Mouse (Mus musculus) monocyte, adult 2 months (primary cell): ENCODE results near the gene Smim11.
A peak's percentile ranks its signal among the peaks of the same experiment; 100 is the strongest.

ENCODE experiments used
- DNase-seq, 2 experiments: peaks; one replicate each; pipeline ENCODE4 v3.0.0; 2022; ENCODE audit warnings: low spot score in 2 of 2, low read depth in 1 of 2

Smim11 gene

DNA sequence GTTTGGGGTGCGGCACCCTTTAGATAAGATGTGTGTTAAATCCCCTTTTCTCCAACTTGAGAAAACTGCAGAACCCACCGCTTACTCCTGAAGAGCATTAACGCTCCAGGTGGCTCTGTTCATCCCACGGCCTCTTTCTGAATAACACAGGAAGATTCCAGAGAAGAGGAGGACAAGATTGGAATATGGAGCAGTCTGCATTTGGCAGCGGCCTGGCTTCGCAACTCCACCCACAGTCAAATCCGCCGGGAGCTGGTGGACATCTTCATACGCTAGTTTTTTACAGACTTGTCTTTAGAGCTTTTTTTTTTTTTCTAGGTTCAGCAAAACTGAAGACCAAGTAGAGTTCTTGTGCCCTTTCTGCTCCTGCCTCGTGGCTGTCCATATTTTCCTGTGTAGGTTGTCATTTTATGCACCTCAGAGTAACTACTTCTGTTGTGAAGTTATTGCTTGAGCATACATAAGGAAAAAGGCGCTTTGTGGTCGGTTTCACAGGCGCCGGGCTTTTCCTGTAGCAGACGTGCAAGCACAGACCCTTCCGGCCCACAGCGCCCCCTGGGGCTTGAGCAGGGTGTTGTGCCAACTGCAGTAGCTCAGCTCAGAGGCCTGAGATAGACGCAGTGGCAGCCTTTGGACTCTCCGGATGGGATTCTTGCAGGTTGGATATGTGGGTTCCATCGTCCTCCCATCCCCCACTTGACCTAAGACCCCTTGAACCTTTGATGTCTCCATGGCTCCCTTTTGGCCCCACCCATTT, 18.4 kb downstream of the Smim11 start:
- peak; percentile 9 to 24 for DNase-seq

DNA sequence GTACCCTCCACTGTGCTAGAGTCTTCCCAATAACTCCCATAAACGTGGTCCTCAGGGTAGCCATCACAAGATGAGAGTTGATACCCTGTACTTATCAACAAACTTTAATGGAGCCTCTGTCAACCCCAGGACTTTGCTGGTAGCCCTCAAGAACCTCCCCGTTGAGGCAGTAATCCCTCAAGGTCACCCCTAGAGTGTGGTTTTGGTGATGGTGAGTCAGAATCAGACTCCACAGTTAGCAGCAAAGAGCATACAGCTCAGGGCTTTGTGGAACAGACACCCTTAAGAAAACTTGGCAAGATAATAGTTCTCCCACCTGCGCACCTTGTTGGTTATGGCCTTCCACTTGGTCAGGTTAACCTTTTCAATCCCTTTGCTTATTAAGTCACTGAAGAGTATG, 19.3 kb downstream of the Smim11 start:
- DNase-seq = no peak

DNA sequence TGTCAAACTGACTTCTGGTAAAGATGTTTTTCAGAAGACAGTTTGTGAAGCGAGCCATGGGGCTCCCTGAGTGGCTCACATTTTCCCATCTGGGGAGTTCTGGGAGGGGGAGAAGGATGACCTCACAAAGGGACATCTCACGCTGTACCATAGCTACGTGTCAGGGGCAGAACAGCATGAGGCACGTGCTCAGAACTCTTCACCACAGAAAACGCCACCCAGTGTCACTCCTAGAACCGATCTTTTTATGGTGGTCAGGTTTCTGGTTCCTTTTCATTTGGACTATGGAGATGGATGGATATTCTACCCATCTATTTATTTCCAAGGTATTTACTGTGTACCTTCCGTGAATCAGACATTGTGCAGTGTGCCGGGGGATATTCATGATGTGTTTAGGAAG, 20.3 kb downstream of the Smim11 start, which contains the start of gene Fam243:
TSS of gene Fam243 (minus strand) at position 101 of the 400 bp plus-strand sequence.
- DNase-seq = no peak

DNA sequence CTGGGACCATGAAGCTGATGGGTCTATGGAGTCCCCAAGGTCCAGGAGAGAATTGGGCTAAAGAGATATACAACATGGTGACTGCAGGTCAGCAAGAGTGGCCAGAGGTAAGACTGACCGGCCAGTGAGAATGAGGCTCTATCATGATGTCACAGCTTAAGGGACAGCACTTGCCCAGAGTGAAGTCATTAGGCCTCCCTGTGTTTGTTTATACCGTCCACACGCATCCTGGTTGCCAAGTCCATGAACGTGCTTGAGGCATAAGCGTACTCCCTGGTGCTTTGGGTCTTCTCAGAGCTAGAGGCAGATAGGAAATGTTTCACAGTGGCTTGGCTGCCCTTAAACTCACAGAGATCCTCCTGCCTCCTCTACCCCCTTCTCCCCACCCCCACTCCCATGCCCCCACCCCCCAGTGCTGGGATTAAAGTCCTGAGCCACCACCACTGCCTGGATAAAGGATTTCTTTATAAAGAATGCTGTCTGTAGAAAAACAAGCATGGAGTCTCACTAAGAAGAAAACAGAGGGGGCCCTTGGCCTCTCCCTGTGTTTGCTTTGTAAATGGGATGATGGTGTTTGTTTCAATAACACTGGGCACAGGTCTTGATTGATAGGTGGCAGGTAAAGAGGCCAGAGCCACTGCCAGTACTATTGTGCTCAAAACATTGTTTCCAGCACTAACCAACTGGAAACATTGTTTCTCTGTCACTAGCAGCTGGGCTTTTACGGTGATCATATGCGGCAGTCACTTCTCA, 23.4 kb downstream of the Smim11 start:
- DNase-seq = no peak

DNA sequence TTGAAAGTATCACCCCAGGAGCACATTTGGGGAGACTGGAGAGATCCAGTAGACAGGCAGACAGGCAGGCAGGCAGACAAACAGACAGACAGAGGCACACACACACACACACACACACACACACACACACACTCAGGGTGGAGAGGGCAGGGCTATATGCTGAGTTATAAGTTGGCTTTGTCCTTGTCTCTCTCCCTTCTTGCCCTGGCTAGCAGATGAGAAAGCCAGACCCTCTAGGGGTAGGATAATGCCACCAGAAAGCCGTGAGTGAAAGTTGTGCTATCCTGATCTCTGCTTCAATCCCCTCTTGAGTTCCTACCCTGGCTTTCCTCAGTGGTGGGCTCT, 23.9 kb downstream of the Smim11 start:
- no peak for DNase-seq

DNA sequence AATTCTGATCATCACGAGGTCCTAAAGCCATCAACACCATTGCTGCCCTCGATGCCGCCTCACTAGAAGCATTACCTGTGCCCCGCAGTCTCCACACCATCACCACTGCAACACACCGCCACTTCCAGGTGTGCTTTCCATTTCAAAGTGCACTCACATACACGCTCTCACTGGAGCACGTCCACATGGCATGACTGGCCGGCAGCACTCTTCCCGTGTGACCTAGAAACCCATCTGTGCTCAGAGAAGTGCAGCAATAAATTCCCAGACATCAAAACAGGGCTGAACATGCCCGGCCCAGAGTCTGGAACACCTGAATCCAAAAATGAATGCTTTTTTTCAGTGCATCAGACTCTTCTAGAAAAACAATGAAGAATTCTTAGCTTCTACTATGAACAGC, 26.8 kb downstream of the Smim11 start:
- DNase-seq = no peak

DNA sequence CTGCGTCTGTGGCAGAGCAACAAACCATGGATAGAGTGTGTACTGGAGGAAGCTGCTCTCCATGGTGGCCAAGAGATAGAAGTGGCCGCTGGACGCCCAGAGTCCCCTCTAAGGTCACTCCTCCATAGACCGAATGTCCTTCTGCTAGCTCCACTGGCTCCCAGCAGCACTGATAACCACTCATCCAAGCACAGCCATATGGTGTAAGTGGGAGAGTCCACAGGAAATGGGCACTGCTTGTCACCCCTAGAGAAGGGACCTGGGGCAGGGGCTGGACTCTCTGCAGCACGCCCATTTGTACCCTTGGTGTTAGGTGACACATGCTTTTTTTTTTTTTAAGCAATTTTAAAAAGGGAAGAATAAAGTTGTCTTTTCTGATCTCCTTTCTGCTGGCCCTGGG, 29.9 kb downstream of the Smim11 start:
- no peak for DNase-seq

DNA sequence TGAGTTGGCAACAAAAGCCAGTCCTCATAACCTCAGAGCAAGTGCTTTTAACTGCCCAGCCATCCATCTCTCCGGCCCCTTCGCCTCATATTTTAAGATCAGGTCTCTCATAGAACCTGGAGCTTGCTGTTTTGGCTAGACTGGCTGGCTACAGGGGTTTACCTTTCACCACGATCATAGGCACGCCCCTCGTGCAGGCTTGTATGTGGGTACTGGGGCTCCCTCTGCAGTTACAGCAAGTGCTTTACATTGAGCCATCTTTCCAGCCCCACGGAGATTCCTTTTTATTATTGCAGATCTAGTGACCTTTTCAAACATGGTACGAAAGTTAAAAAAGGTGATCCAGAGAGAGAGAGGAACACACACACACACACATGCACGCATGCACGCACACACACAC, 33.5 kb downstream of the Smim11 start:
- no peak for DNase-seq

DNA sequence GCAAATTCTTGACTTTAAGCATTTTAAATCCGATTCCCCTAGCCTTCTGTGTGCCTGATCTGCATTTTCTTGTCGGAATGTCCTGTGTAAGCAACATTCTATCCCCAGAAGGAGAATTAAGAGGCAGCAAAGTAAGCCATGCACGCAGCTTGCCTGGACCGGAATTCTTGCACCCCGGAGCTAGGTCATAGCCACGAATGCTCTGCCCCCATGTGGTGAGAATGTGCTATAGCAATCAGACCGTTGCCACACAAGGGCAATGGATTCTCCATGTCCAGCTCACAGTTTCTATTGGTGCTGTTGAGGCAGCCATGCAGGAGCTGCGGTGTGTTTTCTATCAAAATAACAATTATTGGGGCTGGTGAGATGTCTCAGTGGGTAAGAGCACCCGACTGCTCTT, 35.2 kb downstream of the Smim11 start:
- peak in 1 of 2 experiments; percentile 14 for DNase-seq

DNA sequence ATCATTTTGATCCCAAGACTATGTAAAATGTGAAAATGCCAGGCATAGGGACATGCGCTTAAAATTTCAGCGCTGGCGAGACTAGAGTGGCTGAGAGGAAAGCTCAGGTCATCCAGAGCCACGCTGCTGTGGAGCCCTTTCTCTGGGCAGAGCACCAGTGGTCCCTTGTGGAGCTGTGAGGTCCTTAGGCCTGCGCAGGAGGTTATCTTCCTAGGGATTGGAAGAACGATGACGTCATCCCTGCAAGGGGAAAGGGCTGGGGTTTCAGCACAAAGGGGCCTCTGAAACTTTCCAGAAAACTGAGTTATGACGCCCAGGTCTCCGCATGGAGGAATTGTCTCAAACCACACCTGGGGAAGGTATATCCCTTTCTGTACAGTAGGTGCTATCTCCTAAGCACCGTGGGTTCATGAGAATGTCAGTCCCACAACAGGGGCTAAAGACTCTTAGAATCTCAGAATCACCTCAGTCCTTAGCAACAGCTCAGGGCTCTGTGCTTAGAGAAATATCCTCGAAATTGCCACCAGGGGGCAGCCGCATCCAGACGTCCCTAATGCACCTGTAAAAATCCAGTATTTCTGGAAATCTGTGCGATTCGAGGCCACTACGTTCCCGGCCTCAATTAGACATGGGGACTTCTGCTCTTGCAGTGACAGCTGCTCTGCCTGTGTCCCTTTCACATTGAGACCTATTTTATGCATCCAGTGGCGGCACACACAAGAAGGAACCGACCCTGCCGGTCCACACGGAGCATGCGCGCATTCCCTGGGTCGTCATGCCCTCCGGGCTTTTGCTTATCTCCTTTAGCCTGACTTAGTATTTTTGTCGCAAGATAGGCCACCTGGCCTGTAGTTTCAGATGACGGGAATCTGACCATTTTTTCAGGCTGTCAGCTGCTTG, 39.8 kb downstream of the Smim11 start:
- DNase-seq = peak in 1 of 2 experiments; percentile 1

DNA sequence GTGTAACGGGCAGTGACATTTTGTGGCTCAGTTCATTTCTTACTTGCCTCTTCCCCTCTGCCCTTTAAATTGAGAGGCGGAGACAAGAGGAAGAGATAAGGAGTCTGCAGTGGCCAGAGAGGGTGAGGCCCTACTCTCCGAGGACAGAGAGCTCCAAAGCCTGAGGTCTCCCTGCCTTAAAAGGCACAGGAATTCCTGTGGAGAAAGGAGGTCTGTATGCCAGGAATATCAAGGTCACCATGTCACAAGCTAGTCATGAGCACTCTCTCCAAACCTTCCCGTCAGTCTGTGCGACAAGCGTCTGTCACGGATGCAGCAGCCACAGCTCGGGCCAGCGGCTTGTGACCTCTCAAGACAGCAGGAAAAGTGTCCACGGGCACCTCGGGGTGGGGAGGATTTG, 44.1 kb downstream of the Smim11 start:
- no peak for DNase-seq

DNA sequence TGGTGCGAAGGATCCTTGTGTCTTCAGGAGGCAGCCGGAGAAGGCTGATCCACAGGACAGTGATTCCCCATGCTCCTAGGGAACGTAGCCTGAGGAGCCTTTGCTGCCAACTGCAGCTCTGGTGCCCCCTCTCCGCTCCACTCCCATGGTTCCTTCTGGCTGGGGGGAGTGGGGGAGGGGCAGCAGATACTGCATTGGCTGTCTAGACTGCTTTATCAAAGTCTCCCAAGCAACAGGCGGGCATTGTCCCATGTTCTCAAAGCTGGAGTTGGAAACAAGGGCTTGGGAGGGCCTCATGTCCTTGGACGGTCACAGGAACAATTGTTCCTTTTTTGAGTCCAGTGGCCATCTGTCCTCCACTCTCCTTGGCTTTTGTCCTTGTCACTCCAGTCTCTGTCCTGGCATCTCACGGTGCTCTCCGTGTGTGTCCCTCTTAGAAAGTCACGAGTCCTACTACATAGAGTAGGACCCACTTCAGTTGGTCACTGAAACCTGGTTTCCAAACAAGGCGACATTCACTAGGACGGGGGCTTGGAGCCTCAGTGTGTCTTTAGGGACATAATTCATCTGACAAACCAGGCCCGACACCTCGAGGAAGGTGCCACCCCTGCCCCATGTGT, 45.3 kb downstream of the Smim11 start:
- DNase-seq = no peak

DNA sequence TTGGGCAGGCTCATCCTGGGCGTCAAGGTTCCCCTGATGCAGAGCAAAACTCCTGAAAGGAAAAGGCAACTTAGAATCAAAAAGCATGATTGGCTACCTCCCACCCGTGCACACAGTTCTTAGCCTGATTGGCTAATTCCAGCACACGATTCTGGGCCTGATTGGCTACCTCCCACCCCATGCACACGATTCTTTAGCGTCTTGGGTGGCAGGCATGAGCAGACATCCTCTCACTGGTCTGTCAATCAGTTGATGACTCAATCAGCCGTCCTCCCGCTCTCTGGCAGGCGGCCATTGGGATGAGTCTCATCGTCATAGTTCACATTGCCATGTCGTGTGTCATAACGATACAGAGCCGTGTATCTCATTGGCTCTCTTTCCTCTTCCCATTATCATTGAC, 47.9 kb downstream of the Smim11 start:
- DNase-seq = no peak

DNA sequence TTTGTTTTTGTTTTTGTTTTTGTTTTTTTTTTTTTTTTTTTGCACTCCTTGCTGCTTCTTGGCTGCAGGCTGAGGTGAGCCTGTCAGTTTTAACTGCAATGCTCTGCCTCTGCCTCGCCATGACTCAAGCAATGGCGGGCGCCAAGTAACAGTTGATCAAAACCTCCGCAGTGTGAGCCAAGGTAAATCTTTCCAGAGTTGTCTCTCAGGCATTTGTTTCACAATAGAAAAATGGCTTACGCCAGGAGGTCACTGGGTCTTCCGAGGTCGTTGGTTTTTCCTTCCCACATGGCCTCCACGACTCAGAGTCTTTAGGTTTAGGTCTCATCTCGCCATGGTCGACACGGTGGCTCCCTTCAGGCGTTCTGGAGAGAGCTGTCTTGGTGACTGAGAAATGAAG, 52.2 kb downstream of the Smim11 start:
- DNase-seq = no peak

DNA sequence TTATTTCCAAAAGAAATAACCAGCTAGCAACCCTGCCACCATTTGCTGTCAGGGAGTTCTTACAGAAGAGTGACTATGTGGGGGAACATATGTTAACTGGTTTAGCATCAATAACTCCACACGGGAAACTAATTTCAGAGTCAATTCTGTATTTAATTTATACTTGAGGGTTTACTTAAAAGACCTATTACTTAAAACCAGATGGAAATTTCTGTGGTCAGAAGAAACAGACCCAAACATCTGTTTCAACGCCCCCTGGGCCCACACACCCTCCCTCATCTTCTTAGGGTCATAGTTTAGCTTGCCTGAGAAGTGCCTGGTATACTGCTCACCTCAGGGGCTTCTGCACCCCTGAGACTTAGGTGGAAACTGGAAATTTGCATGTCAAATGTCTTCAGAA, 52.8 kb downstream of the Smim11 start:
- no peak for DNase-seq

DNA sequence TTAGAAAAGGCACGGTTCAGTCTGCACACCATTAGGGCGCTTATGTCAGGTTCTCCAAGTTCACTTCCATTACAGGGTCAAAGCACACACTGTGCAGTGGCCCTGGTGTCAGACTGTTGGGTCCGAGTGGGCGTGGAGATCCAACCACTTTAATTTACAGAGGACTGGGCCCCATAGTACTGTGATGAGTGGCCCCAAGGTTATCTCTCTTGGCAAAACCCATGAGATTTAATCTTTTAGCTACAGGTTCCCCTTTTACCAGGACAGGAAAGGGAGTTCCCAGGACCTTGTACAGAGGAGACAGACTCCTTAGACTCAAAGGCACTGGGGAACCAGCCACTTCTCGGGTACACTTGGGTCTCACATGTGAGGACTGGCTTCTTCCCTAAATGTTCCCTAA, 54.3 kb downstream of the Smim11 start:
- DNase-seq = no peak

DNA sequence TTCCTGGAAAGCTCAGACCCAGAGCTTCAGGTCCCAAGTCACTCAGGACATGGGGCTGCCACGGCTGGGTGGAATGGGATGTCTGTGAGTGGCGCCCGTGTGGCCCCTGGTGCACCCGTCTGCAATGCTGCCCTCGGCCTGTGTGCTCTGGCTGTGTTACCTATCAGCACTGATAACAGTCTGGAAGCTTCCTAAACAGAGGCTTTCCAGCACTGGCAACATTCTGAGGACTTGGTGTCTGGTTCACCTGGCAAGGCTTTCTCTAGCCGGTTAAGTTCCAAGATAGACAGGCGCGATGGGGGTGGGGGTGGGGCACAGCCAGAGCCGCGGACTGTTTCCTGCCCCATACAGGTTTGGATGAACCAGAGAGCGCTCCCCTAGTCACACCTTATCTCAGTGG, 54.9 kb downstream of the Smim11 start:
- no peak for DNase-seq

DNA sequence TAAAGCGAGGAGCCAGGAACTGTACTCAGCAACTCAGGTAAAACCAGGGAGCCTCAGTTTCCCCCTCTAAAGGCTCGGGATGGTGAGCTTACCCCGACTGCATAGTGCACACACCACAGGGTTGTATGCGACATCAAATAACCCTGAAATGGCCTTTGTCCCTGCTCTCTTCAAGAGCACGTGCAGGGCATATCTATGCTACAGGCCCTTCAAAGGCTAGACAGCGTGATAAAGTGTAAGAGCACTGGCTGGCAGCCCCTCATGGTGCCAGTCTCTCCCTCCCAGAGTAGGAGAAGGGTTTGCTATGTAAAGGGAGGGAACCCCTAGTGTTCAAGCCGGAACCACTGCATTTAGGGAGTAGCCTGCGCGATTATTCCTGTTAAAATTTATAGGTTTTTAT, 55.9 kb downstream of the Smim11 start:
- no peak for DNase-seq

DNA sequence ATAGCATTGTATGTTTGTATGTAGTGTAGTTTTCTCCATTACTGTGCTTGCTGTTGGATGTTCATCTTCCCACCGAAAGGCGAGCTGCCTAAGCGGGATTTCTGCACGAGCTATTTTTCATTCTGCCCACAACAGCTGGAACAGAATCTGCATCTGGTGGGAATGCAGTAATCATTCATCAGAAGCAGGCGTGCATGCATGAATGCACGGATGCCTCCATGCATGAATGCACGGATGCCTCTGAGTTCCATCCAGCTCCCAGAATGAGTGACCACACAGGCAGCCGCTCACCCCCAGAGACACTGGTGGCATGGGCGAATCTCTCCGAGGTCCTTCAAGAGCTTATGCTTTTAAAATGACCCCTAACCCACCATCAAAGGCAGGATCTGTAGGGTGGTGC, 56.5 kb downstream of the Smim11 start:
- no peak for DNase-seq

DNA sequence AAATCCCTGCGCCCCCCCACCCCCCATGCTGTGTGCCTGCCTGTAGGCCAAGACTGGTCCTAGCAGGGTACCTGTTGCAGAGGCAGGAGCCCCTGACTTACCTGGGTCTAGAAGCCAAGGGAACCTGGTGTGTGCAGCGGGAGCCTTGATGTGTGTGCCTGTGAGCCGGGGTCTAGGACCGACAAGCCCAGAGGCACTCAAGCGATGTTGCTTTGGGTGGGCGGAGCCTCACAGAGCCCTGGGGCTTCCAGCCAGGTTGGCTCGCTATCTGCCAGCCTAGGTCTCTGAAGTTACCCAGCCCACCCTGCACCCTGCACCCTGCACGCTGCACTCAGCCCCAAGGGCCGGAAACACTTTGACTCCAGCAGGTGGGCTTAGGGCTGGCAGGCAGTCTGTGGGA, 57.6 kb downstream of the Smim11 start:
- DNase-seq = no peak

DNA sequence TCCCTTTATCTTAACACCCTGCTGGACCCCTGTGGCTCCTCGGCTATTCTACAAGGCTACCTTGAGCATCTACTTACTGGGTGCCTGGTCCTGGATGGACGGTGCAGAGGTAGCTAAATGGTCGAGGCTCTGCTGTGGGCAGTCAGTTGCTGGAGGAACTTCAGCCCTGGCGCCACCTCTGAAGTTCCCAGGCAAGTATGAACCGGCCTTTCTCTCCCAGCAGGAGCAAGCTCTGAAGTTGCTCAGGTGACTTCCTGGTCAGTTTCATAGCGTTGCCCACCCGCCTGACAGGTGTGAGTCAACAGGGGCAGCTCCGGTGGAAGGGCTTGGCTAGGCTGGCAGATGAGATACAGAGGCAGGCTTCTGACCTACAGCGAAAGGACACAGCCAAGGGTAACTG, 58.1 kb downstream of the Smim11 start, which contains the start of gene Kcne1:
TSS of gene Kcne1 (minus strand) at position 240 of the 400 bp plus-strand sequence.
- DNase-seq = no peak
